Mouse (Mus musculus) hindbrain, embryonic 13.5 days (tissue): ENCODE measurements around the gene Mcam. TPM values are rescaled to one million over a fixed set of nuclear protein-coding genes. Genes with fewer than 3 reads are reported as not detected.
"Not testable (repeated sequence)": the region's sequence is repeated elsewhere in the genome, so short reads cannot be mapped to it uniquely, and the experiment has no call there.

Experiments used
- ATAC-seq: fragments of 200-750 bp; cut with Nextera tagmentation; 2 replicates; pipeline ENCODE4 v1.8.0; 2017; ENCODE audit warnings: moderate TSS enrichment; ENCODE audit not compliant: low FRiP score
- H3K27ac ChIP-seq: fragments of 300-500 bp; sonication (generic); 2 replicates; pipeline ENCODE4 v1.5.1; 2015; ENCODE audit warnings: inconsistent platforms, mild to moderate bottlenecking, moderate library complexity
- H3K27me3 ChIP-seq: fragments of 300-500 bp; sonication (generic); 2 replicates; pipeline ENCODE4 v1.6.1; 2015; ENCODE audit warnings: mild to moderate bottlenecking, inconsistent platforms
- H3K36me3 ChIP-seq: fragments of 300-500 bp; sonication (generic); 2 replicates; pipeline ENCODE4 v1.6.1; 2015; ENCODE audit warnings: mild to moderate bottlenecking, inconsistent platforms
- H3K4me1 ChIP-seq: fragments of 300-500 bp; sonication (generic); replicated peaks from 2 replicates; pipeline ENCODE4 v1.6.1; 2015; ENCODE audit warnings: inconsistent platforms
- H3K4me2 ChIP-seq: fragments of 300-500 bp; sonication (generic); 2 replicates; pipeline ENCODE4 v1.6.1; 2015; ENCODE audit warnings: inconsistent platforms, mild to moderate bottlenecking, moderate library complexity
- H3K4me3 ChIP-seq: fragments of 300-500 bp; sonication (generic); 2 replicates; pipeline ENCODE4 v1.5.1; 2015; ENCODE audit warnings: mild to moderate bottlenecking, inconsistent platforms
- H3K9ac ChIP-seq: fragments of 300-500 bp; sonication (generic); 2 replicates; pipeline ENCODE4 v1.6.1; 2015; ENCODE audit warnings: mild to moderate bottlenecking, inconsistent platforms
- H3K9me3 ChIP-seq: fragments of 300-500 bp; sonication (generic); 2 replicates; pipeline ENCODE4 v1.6.1; 2016; ENCODE audit warnings: inconsistent platforms
- WGBS: fragments of 180-500 bp; shearing (Covaris S2); methylation state at CpG from one replicate; pipeline ENCODE4 v1.1.7; 2015; 5-methylcytosine and 5-hydroxymethylcytosine counted together
- polyA plus RNA-seq: library from polyadenylated mRNA; unstranded; fragments of >200 nt; fragmentation: Nextera tagmentation; extraction: Ambion mirVana; gene quantifications from 2 replicates; pipeline ENCODE4 v1.2.1, GENCODE M21; 2015

Mcam gene
- polyA plus RNA-seq, 1 experiment from 2014 or later: 13.1 TPM

- ATAC-seq: 0 out of 2 replicates have a peak, but pooled peaks have one; percentile 22
- peaks cover 17% of the 10 kb centered on the region for H3K4me1 ChIP-seq
- WGBS: 17% methylated on average over 9 of the region's 9 CpGs
Observed at GRCm38 (mm10) chr9:44096536-44096935, 37.7 kb upstream of the Mcam start.

DNA sequence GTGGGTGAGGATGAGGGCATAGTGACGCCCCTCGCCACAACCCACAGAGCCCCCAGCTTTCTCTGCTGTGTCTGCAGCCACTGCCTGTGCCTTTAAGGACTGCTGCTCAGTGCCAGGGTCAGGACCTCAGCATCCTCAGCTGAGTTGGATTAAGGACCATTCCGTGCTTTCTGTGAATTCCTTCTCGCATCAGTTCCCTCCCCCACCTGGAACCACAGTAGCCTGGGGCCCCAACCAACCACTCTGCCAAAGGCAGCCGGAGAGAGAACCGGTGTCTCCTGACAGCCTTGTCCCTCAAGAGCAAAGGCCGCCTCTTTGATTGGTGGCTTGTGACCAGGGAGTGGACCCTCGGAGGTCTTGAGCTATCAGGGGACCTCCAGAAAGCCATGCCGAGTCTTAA lies 32.8 kb upstream of the Mcam start, which contains the start of gene Mfrp:
TSS of gene Mfrp (plus strand) at position 240 of the 400 bp plus-strand sequence.
- Histone ChIP-seq H3K9me3 (no peaks in the 10 kb centered on the region), H3K4me2 (no peak within 1 kb of the TSS), H3K27me3 (no peaks in the 10 kb centered on the region), H3K9ac (no peak within 1 kb of the TSS), H3K4me1 (peaks cover 13% of the 10 kb centered on the region), H3K36me3 (peaks cover 8% of the 10 kb centered on the region), H3K4me3 (no peak within 1 kb of the TSS), H3K27ac (no peak within 1 kb of the TSS)
- 73% methylated on average over 9 of the region's 9 CpGs for WGBS
- ATAC-seq: no peak

More at GRCm38 (mm10) chr9:44096536-44096935, 37.7 kb upstream of the Mcam start:
- no peaks in the 10 kb centered on the region for H3K27me3 ChIP-seq
- H3K9ac ChIP-seq: 0 out of 2 replicates have a peak overlapping the region, but pooled peaks have one; percentile 0
- H3K36me3 ChIP-seq: no peaks in the 10 kb centered on the region
- peak overlapping the region; percentile 40 for H3K27ac ChIP-seq
- no peaks in the 10 kb centered on the region for H3K9me3 ChIP-seq
- H3K4me2 ChIP-seq: no peak overlapping the region
- no peak overlapping the region for H3K4me3 ChIP-seq

DNA sequence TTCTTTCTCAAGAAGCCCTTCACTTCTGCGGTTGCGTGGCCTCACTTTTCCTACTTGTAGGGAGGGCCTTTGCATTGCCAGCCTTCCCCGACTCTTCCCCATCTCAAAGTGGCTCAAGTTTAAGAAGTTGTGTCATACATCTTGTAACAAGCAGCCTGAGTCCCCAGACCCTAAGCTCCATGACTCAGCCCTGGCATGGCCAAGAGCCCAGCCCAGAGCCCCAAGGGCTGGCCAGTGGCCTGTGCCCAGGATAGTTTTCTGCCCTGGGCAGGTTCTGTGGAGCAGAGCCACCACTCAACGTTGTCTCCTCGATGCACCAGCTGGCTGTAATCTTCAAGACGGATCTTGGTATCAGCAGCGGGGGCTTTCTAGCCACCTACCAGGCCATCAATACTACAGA lies 29.4 kb upstream of the Mcam start:
- H3K36me3 ChIP-seq: peaks cover 8% of the 10 kb centered on the region
- no peak overlapping the region for H3K4me3 ChIP-seq
- no peaks in the 10 kb centered on the region for H3K27me3 ChIP-seq
- H3K4me1 ChIP-seq: peaks cover 41% of the 10 kb centered on the region
- ATAC-seq: no peak
- no peak overlapping the region for H3K9ac ChIP-seq
- WGBS: 95% methylated on average over 7 of the region's 7 CpGs
- no peak overlapping the region for H3K27ac ChIP-seq
- H3K4me2 ChIP-seq: no peak overlapping the region
- no peaks in the 10 kb centered on the region for H3K9me3 ChIP-seq

DNA sequence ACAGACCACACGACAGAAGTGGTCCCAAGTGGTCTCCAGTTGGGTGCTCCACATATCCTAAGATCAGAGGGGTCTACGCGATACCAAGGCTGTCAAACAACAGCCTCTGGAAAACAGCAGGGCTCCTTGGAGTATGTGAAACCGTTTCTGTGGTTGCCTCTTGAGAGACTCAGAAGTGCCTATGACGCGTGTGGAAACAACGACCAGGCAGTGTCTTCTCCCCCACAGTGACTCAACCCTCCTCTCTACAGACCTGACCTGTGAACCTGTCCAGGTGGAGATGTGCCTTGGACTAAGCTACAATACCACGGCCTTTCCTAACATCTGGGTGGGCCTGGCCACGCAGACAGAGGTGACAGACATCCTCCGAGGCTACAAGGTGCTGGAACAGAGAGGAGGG lies 28.5 kb upstream of the Mcam start:
- Histone ChIP-seq H3K36me3 (peaks cover 8% of the 10 kb centered on the region), H3K4me2 (no peak overlapping the region), H3K4me1 (peaks cover 50% of the 10 kb centered on the region), H3K9me3 (no peaks in the 10 kb centered on the region), H3K9ac (no peak overlapping the region), H3K27ac (no peak overlapping the region), H3K27me3 (no peaks in the 10 kb centered on the region), H3K4me3 (no peak overlapping the region)
- no peak for ATAC-seq
- WGBS: 90% methylated on average over 10 of the region's 10 CpGs

- no peak overlapping the region for H3K4me2 ChIP-seq
- H3K36me3 ChIP-seq: peaks cover 8% of the 10 kb centered on the region
- H3K9me3 ChIP-seq: no peaks in the 10 kb centered on the region
- H3K27me3 ChIP-seq: no peaks in the 10 kb centered on the region
- no peak overlapping the region for H3K4me3 ChIP-seq
- no peak overlapping the region for H3K9ac ChIP-seq
- no peak for ATAC-seq
- 94% methylated on average over 7 of the region's 7 CpGs for WGBS
- peaks cover 52% of the 10 kb centered on the region for H3K4me1 ChIP-seq
- H3K27ac ChIP-seq: peak overlapping the region; percentile 74; the same call in 1 of the 2 replicates
Observed at GRCm38 (mm10) chr9:44106182-44106581, 28.1 kb upstream of the Mcam start.

GRCm38 (mm10) chr9:44106596-44106995 lies 27.7 kb upstream of the Mcam start:
- peaks cover 8% of the 10 kb centered on the region for H3K36me3 ChIP-seq
- H3K4me2 ChIP-seq: no peak overlapping the region; the same call in 1 of the 2 replicates
- no peaks in the 10 kb centered on the region for H3K9me3 ChIP-seq
- peaks cover 53% of the 10 kb centered on the region for H3K4me1 ChIP-seq
- WGBS: 79% methylated on average over 4 of the region's 4 CpGs
- H3K9ac ChIP-seq: peak overlapping the region; percentile 35; the same call in 1 of the 2 replicates
- H3K4me3 ChIP-seq: no peak overlapping the region
- ATAC-seq: no peak
- H3K27ac ChIP-seq: peak overlapping the region; percentile 74
- no peaks in the 10 kb centered on the region for H3K27me3 ChIP-seq

DNA sequence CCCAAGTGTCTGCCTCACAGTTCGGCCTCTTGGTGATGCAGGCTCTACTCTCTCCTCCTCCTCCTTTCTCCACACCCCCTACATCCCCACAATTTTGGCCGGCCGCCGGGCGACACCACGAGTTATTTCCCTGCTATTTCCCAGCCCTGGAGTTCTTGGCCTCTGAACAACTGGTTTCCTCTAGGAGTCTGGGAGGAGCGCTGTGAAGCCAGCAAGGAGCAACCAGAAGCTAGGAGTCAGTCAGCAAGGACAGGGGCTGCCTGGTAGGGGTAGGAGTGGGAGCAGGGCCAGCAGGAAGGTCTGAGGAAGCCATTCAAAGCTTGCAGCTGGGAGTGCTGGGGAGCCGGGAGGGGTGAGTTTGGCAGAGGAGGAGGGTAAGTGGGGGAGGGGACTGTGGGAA lies 27.2 kb upstream of the Mcam start, which contains the start of gene C1qtnf5:
TSS of gene C1qtnf5 (plus strand) at position 136 of the 400 bp plus-strand sequence.
- Histone ChIP-seq H3K4me2 (peak within 1 kb of the TSS; percentile 39), H3K27me3 (no peaks in the 10 kb centered on the region), H3K9ac (peak within 1 kb of the TSS; percentile 56), H3K27ac (peak within 1 kb of the TSS; percentile 74), H3K4me3 (peak within 1 kb of the TSS; percentile 14), H3K36me3 (peaks cover 8% of the 10 kb centered on the region), H3K9me3 (no peaks in the 10 kb centered on the region), H3K4me1 (peaks cover 58% of the 10 kb centered on the region)
- 35% methylated on average over 8 of the region's 8 CpGs for WGBS
- ATAC-seq: peak; percentile 68

DNA sequence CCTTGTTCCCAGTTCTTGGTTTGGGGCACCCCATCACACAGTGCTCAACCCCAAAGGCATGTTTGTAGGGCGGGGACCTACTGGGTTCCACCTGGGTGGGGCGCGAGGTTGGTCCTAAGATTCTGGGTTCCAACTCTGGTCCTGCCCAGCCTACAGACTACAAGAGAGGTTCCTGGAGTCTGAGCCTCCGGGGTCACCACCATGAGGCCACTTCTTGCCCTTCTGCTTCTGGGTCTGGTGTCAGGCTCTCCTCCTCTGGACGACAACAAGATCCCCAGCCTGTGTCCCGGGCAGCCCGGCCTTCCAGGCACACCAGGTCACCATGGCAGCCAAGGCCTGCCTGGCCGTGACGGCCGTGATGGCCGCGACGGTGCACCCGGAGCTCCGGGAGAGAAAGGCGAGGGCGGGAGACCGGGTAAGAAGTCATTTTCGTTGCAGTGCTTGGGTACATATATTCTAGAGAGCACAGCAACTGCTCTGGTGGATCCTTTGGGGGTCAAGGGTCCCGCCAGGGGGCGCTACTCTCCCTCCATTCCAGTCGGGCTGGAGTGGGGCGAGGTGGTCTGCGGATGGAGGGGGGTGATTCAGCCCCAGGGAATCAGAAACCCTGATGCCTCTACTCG lies 26.6 kb upstream of the Mcam start:
- Histone ChIP-seq H3K4me1 (peaks cover 64% of the 10 kb centered on the region), H3K27ac (peak overlapping the region; percentile 74), H3K36me3 (peaks cover 8% of the 10 kb centered on the region), H3K4me2 (peak overlapping the region; percentile 39), H3K27me3 (no peaks in the 10 kb centered on the region), H3K9me3 (no peaks in the 10 kb centered on the region), H3K9ac (peak overlapping the region; percentile 56), H3K4me3 (peak overlapping the region; percentile 14)
- WGBS: 30% methylated on average over 25 of the region's 25 CpGs
- ATAC-seq: no peak; the same call in 1 of the 2 replicates

GRCm38 (mm10) chr9:44108269-44109055 lies 25.8 kb upstream of the Mcam start:
- Histone ChIP-seq H3K36me3 (peaks cover 8% of the 10 kb centered on the region), H3K9me3 (no peaks in the 10 kb centered on the region), H3K9ac (peak overlapping the region; percentile 56), H3K4me3 (no peak overlapping the region), H3K27ac (no peak overlapping the region), H3K4me1 (peaks cover 65% of the 10 kb centered on the region), H3K27me3 (no peaks in the 10 kb centered on the region), H3K4me2 (peak overlapping the region; percentile 39)
- ATAC-seq: no peak
- 84% methylated on average over 31 of the region's 31 CpGs for WGBS

DNA sequence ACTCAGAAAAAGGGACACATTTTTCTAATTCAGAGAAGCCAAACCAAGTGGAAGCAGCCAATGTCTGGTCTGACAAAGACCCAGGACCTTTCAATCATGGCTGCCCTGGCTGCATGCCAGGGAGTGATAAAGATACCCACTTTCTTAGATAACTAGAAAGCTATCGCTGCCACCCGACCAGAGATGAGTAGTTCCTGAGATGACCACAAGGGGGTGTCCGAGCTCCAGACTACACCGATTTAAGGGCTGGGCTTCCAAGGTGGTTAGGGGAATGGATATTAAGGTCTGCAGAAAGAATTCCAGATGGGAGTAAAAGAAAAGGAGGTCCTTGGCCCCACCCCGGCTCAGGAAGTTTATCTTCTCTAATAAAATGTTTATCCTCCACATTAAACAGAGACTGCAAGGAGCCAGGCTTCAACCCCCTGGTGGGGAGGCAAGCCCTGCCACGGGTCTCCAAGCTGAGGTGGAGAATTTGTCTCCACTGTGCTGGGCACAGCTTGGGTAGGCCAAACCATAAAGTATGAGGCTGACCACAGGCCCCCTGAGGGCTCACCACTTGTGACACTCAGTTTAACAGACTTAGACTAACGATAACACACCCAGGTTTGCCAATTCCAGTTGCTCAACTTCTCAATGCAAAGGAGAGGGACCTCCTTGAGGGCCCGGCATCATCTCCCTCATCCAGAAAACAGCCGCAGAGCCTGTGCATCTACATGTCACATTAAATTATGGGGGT lies 24.7 kb upstream of the Mcam start:
- Histone ChIP-seq H3K27me3 (no peaks in the 10 kb centered on the region), H3K4me2 (peak overlapping the region; percentile 26; the same call in 1 of the 2 replicates), H3K9ac (peak overlapping the region; percentile 56; the same call in 1 of the 2 replicates), H3K36me3 (peaks cover 8% of the 10 kb centered on the region), H3K9me3 (no peaks in the 10 kb centered on the region), H3K27ac (no peak overlapping the region), H3K4me3 (no peak overlapping the region), H3K4me1 (peaks cover 65% of the 10 kb centered on the region)
- WGBS: 35% methylated on average over 9 of the region's 9 CpGs
- ATAC-seq: no peak

- Histone ChIP-seq H3K4me2 (peak overlapping the region; percentile 62), H3K4me3 (0 out of 2 replicates have a peak overlapping the region, but pooled peaks have one; percentile 71), H3K4me1 (peaks cover 53% of the 10 kb centered on the region)
- H3K9ac ChIP-seq, H3K27ac ChIP-seq, ATAC-seq, H3K9me3 ChIP-seq, H3K36me3 ChIP-seq, H3K27me3 ChIP-seq: not testable (repeated sequence)
- WGBS: 67% methylated on average over 10 of the region's 12 CpGs
Observed at GRCm38 (mm10) chr9:44111909-44112308, 22.4 kb upstream of the Mcam start.
